Mouse (Mus musculus) bone marrow macrophage, adult 2 months (primary cell): ENCODE data around the gene Scpep1. TPM values are rescaled to one million over a fixed set of nuclear protein-coding genes. Genes with fewer than 3 reads are reported as not detected.
"Not testable (repeated sequence)": the region's sequence is repeated elsewhere in the genome, so short reads cannot be mapped to it uniquely, and the experiment has no call there.

Experiments
- H3K27ac ChIP-seq: 2 replicates; pipeline ENCODE4 v1.5.1; 2012; ENCODE audit warnings: low read depth, low read length; ENCODE audit not compliant: insufficient read depth
- H3K4me1 ChIP-seq: 2 replicates; pipeline ENCODE4 v1.6.1; 2012; ENCODE audit warnings: low read length; ENCODE audit not compliant: control insufficient read depth, insufficient read depth
- H3K4me3 ChIP-seq: 2 replicates; pipeline ENCODE4 v1.5.1; 2012; ENCODE audit warnings: mild to moderate bottlenecking, low read length, moderate library complexity; ENCODE audit not compliant: insufficient read depth
- CTCF ChIP-seq: IDR thresholded peaks from 2 replicates; pipeline ENCODE4 v1.5.1; 2012; ENCODE audit warnings: low read depth, mild to moderate bottlenecking, low read length, moderate library complexity
- POLR2A ChIP-seq: IDR thresholded peaks from 2 replicates; pipeline ENCODE4 v1.6.1; 2012; ENCODE audit warnings: mild to moderate bottlenecking, low read depth, low read length, borderline replicate concordance
- polyA plus RNA-seq: library from polyadenylated mRNA; stranded (reverse); fragments of >200 nt; gene quantifications from 2 replicates; pipeline ENCODE4 v1.2.4, GENCODE M21; 2012; ENCODE audit not compliant: missing spikeins, insufficient read depth, insufficient read length

Gene Scpep1
- polyA plus RNA-seq, 1 experiment = 279 TPM

GRCm38 (mm10) chr11:88998406-88998805, 43.1 kb upstream of the Scpep1 start:
- Histone ChIP-seq H3K4me3 (peak overlapping the region; percentile 96; the same call in 1 of the 2 replicates), H3K27ac (peak overlapping the region; percentile 84), H3K4me1 (peaks cover 43% of the 10 kb centered on the region)
- no peak for TF ChIP-seq POLR2A
- no peak for TF ChIP-seq CTCF

GRCm38 (mm10) chr11:88997343-88997742, 42.1 kb upstream of the Scpep1 start:
- H3K4me1 ChIP-seq = peaks cover 36% of the 10 kb centered on the region
- H3K27ac ChIP-seq, H3K4me3 ChIP-seq: not testable (repeated sequence)
- TF ChIP-seq CTCF = 0 out of 2 replicates have a peak, but pooled peaks have one; percentile 23

DNA sequence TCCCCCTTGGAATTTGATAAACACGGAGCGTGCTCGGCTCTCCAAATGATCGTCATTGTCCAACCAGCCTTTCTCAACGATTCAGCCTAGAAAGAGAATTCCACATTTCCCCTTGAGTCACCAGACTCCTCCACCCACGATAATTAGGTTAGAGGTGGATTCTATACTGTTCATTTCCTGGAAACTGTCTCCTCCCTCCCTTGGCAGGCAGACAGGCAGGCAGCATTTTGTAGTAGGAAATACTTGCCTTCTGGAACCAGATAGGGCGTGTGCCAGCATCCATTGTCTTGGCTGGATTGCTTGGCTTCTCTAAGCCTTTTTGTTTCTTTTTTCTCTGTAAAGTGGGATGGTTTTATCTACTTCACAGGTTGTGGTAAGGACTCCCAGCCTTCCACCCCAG, 41.2 kb upstream of the Scpep1 start:
- Histone ChIP-seq H3K4me3 (no peak overlapping the region), H3K4me1 (peaks cover 34% of the 10 kb centered on the region), H3K27ac (peak overlapping the region; percentile 25)
- TF ChIP-seq CTCF = no peak
- TF ChIP-seq POLR2A = no peak

- TF ChIP-seq CTCF = no peak
- TF ChIP-seq POLR2A = no peak
- Histone ChIP-seq H3K27ac (peak overlapping the region; percentile 28; the same call in 1 of the 2 replicates), H3K4me3 (no peak overlapping the region), H3K4me1 (peaks cover 34% of the 10 kb centered on the region)
Measured at GRCm38 (mm10) chr11:88995616-88996015, 40.4 kb upstream of the Scpep1 start.

- no peak overlapping the region for H3K4me3 ChIP-seq
- TF ChIP-seq CTCF (no peak), POLR2A (no peak)
- H3K27ac ChIP-seq = peak overlapping the region; percentile 86
- peaks cover 34% of the 10 kb centered on the region for H3K4me1 ChIP-seq
Measured at GRCm38 (mm10) chr11:88994492-88994891, 39.2 kb upstream of the Scpep1 start.

- Histone ChIP-seq H3K4me1 (peaks cover 31% of the 10 kb centered on the region), H3K4me3 (no peak overlapping the region), H3K27ac (peak overlapping the region; percentile 86)
- TF ChIP-seq CTCF = no peak
- TF ChIP-seq POLR2A = no peak
Measured at GRCm38 (mm10) chr11:88993625-88994024, 38.4 kb upstream of the Scpep1 start.

DNA sequence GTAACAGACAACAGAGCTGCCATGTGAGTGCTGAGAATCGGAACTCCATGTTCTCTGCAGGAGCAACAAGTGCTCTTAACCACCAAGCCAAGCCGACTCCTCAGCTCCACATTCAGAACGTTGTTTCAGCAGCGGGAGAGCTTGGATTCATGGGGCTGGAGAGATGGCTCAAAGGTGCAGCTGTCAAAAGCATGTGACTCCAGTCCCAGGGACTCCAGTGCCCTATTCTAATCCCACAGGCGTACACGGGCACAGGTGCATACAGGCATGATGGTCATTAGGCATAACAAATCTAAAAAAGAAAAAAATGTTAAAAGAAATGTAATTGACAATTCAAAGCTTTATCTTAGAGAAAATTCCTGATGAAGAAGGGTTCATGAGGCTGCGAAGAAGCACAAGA, 37.9 kb upstream of the Scpep1 start:
- Histone ChIP-seq H3K4me1 (peaks cover 29% of the 10 kb centered on the region), H3K4me3 (no peak overlapping the region), H3K27ac (no peak overlapping the region)
- TF ChIP-seq CTCF = no peak
- no peak for TF ChIP-seq POLR2A

DNA sequence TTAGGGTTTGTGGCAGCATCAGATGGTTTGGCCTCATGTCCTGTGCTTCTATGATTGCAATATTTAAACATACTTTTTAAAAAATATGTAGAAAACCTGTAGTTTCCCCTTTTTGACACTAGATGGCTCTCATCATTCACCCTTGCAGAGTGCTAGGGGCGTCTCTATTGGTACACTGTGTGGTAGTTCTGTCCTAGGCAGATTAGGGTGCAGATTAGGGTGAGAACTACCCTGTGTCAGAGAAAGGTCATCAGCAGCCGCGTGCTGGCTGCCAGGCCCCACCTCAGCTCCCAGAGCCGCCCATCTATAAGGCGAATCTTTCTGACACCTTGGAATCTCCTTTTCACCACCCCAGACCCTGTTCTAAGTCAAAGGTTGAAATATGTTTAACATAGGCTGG, 34.3 kb upstream of the Scpep1 start:
- Histone ChIP-seq H3K4me1 (peaks cover 13% of the 10 kb centered on the region), H3K4me3 (no peak overlapping the region), H3K27ac (no peak overlapping the region)
- TF ChIP-seq POLR2A = no peak
- TF ChIP-seq CTCF = no peak

- Histone ChIP-seq H3K27ac (no peak overlapping the region), H3K4me1 (peaks cover 11% of the 10 kb centered on the region), H3K4me3 (no peak overlapping the region)
- TF ChIP-seq CTCF = no peak
- TF ChIP-seq POLR2A = no peak
Measured at GRCm38 (mm10) chr11:88988956-88989355, 33.7 kb upstream of the Scpep1 start.

DNA sequence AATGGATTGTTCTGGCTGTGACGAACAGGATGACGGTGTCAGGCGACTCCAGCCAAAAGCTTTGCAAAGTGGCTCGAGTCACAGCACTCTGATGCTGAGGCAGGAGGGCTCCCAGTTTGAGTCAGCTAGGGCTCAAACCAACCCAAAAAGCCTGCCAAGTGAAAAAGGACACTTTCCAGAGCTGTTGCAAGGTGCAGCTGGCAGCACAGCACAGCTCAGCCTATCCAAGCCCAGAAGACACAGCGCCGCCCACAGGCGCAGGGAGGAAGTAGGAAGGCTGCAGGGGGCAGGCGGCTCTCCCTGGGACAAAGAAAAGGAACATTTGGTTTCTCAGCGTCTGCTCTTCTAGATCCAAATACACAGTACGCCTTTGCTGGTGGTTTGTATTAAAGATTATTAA, 31.4 kb upstream of the Scpep1 start:
- H3K4me1 ChIP-seq = peaks cover 10% of the 10 kb centered on the region
- no peak overlapping the region for H3K27ac ChIP-seq
- TF ChIP-seq CTCF (no peak), POLR2A (no peak)
- no peak overlapping the region for H3K4me3 ChIP-seq

GRCm38 (mm10) chr11:88981337-88981736, 26.1 kb upstream of the Scpep1 start:
- TF ChIP-seq CTCF (no peak), POLR2A (no peak)
- no peak overlapping the region for H3K4me3 ChIP-seq
- peaks cover 5% of the 10 kb centered on the region; the same call in 1 of the 2 replicates for H3K4me1 ChIP-seq
- no peak overlapping the region for H3K27ac ChIP-seq
